Mouse (Mus musculus) stomach, embryonic 15.5 days (tissue): ENCODE measurements around the gene Lgr4. TPM values are rescaled to one million over a fixed set of nuclear protein-coding genes. Genes with fewer than 3 reads are reported as not detected.

Experiments
- ATAC-seq: fragments of 200-750 bp; cut with Nextera tagmentation; 2 replicates; pipeline ENCODE4 v1.8.0; 2017; ENCODE audit warnings: low read depth, moderate number of reproducible peaks, moderate TSS enrichment; ENCODE audit not compliant: insufficient read depth, low FRiP score
- H3K27ac ChIP-seq: fragments of 300-500 bp; sonication (generic); 2 replicates; pipeline ENCODE4 v1.5.1; 2015; ENCODE audit warnings: mild to moderate bottlenecking, inconsistent platforms
- H3K27me3 ChIP-seq: fragments of 300-500 bp; sonication (generic); replicated peaks from 2 replicates; pipeline ENCODE4 v1.6.1; 2015; ENCODE audit warnings: inconsistent platforms
- H3K36me3 ChIP-seq: fragments of 300-500 bp; sonication (generic); 2 replicates; pipeline ENCODE4 v1.6.1; 2015; ENCODE audit warnings: inconsistent platforms
- H3K4me1 ChIP-seq: fragments of 300-500 bp; sonication (generic); 2 replicates; pipeline ENCODE4 v1.6.1; 2015; ENCODE audit warnings: inconsistent platforms
- H3K4me2 ChIP-seq: fragments of 300-500 bp; sonication (generic); 2 replicates; pipeline ENCODE4 v1.6.1; 2015; ENCODE audit warnings: mild to moderate bottlenecking, inconsistent platforms
- H3K4me3 ChIP-seq: fragments of 300-500 bp; sonication (generic); replicated peaks from 2 replicates; pipeline ENCODE4 v1.5.1; 2015; ENCODE audit warnings: inconsistent platforms
- H3K9ac ChIP-seq: fragments of 300-500 bp; sonication (generic); 2 replicates; pipeline ENCODE4 v1.6.1; 2015; ENCODE audit warnings: inconsistent platforms
- H3K9me3 ChIP-seq: fragments of 300-500 bp; sonication (generic); 2 replicates; pipeline ENCODE4 v1.6.1; 2016; ENCODE audit warnings: inconsistent platforms
- WGBS: fragments of 180-500 bp; shearing (Covaris S2); methylation state at CpG from one replicate; pipeline ENCODE4 v1.1.7; 2015; 5-methylcytosine and 5-hydroxymethylcytosine counted together
- polyA plus RNA-seq: library from polyadenylated mRNA; unstranded; fragments of >200 nt; fragmentation: Nextera tagmentation; extraction: Ambion mirVana; gene quantifications from 2 replicates; pipeline ENCODE4 v1.2.1, GENCODE M21; 2015

Lgr4 gene
- polyA plus RNA-seq, 1 experiment from 2014 or later, result 26.0 TPM

DNA sequence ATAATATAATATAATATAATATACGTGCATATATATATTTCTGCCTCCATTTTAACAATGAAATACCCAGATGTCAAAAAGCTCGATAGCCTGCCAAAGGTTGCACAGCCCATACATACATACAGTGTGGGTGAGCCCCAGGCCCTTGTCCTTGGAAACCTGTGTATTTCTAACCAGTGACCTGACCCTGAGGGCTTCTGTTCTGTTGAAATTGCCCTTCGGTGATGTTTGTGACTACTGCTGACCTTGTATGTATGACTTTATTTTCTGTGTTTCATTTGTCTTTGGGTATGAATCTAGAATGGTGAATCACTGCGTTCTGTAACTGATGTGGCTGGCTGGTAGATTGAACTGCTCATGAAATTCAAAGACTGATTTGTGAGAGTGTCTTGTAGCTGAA is 49.4 kb downstream of the Lgr4 start:
- 94% methylated on average over 4 of the region's 4 CpGs for WGBS

DNA sequence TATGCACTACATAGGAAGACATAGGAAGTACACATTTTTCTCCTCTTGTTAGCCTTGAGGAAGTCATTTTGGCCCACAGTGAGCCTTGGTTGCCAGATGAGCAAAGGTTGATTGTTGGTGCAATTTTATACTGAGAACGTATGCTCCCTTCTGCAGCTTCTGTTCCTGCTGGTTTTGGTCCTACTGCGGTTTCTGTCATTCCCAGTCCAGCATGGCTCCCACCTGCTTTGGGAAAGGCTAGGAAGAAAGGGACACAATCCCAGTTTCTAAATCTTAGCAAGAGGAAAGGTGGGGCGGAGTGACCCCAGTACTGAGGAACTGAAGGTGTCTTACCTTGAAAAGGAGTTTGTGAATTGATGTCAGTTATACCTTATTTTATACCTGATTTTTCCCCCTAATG is 51.9 kb downstream of the Lgr4 start:
- Histone ChIP-seq H3K27ac (peak overlapping the region; percentile 35; the same call in 1 of the 2 replicates), H3K4me2 (0 out of 2 replicates have a peak overlapping the region, but pooled peaks have one; percentile 16), H3K36me3 (no peaks in the 10 kb centered on the region), H3K4me1 (0 out of 2 replicates have a peak, but pooled peaks cover 5% of the 10 kb centered on the region), H3K27me3 (no peaks in the 10 kb centered on the region), H3K4me3 (no peak overlapping the region), H3K9ac (no peak overlapping the region), H3K9me3 (no peaks in the 10 kb centered on the region)
- ATAC-seq, result no peak
- 79% methylated on average over 3 of the region's 3 CpGs for WGBS

More for the DNA sequence above, 49.4 kb downstream of the Lgr4 start:
- Histone ChIP-seq H3K4me1 (0 out of 2 replicates have a peak, but pooled peaks cover 5% of the 10 kb centered on the region), H3K4me2 (no peak overlapping the region), H3K27me3 (no peaks in the 10 kb centered on the region), H3K27ac (no peak overlapping the region), H3K9ac (no peak overlapping the region), H3K9me3 (no peaks in the 10 kb centered on the region), H3K36me3 (no peaks in the 10 kb centered on the region), H3K4me3 (no peak overlapping the region)
- no peak for ATAC-seq

DNA sequence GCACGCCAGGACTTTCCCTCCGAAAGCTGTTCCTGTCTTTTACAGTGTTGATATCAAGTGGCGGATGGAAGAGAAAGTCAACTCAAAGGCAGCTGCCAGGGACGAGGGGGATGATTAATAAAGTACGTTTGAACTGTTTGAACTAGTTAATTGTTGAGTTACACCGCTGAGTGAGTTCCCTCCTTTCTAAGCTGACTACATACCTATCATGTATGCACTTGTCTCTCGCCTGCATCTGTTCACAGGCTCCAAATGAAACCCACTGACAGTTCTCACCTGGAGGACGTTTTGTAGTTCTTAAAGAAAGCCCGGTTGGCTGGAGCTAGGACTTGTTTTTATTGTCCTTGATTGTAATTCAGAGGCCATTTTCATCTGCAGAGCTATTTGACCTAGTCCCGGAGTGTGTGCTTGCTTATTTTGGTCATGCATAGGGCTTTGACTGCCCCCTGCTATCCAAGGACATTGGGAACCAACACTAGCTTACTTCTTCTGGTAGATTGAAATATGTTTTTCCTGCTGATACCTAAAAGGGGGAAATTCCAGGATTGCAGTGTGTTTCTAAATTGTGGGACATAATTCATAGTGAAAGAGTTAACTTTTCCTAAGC is 52.6 kb downstream of the Lgr4 start:
- Histone ChIP-seq H3K27me3 (no peaks in the 10 kb centered on the region), H3K9me3 (no peaks in the 10 kb centered on the region), H3K36me3 (no peaks in the 10 kb centered on the region), H3K27ac (peak overlapping the region; percentile 35; the same call in 1 of the 2 replicates), H3K4me3 (no peak overlapping the region), H3K9ac (no peak overlapping the region), H3K4me1 (0 out of 2 replicates have a peak, but pooled peaks cover 5% of the 10 kb centered on the region), H3K4me2 (peak overlapping the region; percentile 16; the same call in 1 of the 2 replicates)
- ATAC-seq, result no peak
- 41% methylated on average over 10 of the region's 10 CpGs for WGBS

DNA sequence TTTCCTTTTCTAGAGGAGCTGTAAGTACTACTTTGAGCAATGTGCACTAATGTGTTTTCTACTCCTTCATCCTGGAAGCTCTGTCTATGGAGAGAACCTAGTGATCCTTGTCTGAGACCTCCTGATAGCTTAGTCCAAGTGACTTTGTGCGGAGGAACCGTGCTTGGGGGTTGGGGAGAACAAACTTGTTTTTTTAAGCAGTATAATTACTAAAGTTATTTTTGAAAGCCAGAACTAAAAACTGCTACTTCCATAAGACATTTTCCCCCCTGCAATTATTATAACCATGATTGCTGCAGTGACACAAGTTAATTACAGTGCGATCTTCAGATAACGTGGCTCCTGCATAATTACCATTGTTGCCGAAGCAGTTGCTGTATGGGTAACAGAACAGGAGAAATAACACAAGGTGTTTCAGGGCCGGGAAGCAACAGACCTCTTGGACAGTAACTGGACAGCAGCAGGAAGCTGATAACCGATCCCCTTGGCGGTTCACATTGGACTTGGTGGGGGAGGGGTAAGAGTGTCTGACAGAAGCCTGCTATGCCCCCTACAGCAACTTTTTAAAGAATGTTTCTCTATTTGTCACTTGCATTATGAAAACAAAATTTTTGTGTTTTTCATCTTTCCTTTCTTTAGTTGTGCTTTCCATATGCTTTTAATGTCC is 53.4 kb downstream of the Lgr4 start:
- Histone ChIP-seq H3K36me3 (no peaks in the 10 kb centered on the region), H3K4me2 (no peak overlapping the region), H3K27me3 (no peaks in the 10 kb centered on the region), H3K4me3 (no peak overlapping the region), H3K27ac (no peak overlapping the region), H3K4me1 (0 out of 2 replicates have a peak, but pooled peaks cover 5% of the 10 kb centered on the region), H3K9ac (no peak overlapping the region), H3K9me3 (no peaks in the 10 kb centered on the region)
- ATAC-seq, result no peak
- WGBS, result 63% methylated on average over 8 of the region's 8 CpGs

DNA sequence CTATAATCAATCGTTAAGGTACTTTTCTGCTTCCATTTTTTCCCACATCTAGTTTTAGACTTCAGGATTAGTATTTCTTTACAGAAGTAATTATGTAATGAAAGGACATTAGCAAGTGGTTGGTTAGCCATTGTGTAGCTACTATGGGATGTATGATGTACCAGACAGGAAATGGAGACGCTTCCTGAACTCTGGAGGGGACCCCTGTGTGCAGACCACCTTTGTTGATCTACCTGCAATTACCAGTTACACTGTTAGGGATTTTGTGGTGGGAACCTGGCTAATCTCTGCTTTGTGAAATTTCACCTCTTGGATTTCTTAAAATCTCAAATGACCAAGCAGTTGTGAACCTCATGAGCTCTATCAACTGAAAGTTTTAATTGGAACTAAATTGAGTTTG is 54.9 kb downstream of the Lgr4 start:
- no peak overlapping the region for H3K9ac ChIP-seq
- H3K36me3 ChIP-seq, result no peaks in the 10 kb centered on the region
- no peak for ATAC-seq
- H3K4me3 ChIP-seq, result no peak overlapping the region
- no peak overlapping the region for H3K4me2 ChIP-seq
- no peaks in the 10 kb centered on the region for H3K27me3 ChIP-seq
- H3K9me3 ChIP-seq, result no peaks in the 10 kb centered on the region
- 0 out of 2 replicates have a peak, but pooled peaks cover 5% of the 10 kb centered on the region for H3K4me1 ChIP-seq
- H3K27ac ChIP-seq, result no peak overlapping the region
- 82% methylated on average over 2 of the region's 2 CpGs for WGBS

DNA sequence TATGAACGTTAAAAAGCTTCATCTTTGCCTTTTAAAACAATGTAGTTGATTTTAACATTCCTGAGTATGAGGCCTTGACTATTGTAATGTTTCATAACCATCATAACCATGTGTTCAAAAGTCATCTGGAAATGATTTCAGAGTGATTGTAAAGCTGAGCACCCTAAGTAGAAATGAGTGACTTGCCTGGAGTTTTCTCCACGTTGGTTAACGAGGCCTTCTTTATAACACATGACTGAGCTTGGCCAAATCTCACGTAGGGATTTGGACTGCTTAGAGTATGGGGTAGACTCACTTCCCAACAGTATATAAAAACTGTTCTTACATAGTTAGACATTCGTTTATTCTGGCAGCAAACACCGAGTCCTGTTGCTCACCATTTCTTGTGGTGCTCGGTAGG is 55.5 kb downstream of the Lgr4 start:
- Histone ChIP-seq H3K4me2 (no peak overlapping the region), H3K27ac (no peak overlapping the region), H3K4me1 (0 out of 2 replicates have a peak, but pooled peaks cover 5% of the 10 kb centered on the region), H3K9me3 (no peaks in the 10 kb centered on the region), H3K9ac (no peak overlapping the region), H3K27me3 (no peaks in the 10 kb centered on the region), H3K36me3 (no peaks in the 10 kb centered on the region), H3K4me3 (no peak overlapping the region)
- WGBS, result 71% methylated on average over 7 of the region's 7 CpGs
- ATAC-seq, result no peak

DNA sequence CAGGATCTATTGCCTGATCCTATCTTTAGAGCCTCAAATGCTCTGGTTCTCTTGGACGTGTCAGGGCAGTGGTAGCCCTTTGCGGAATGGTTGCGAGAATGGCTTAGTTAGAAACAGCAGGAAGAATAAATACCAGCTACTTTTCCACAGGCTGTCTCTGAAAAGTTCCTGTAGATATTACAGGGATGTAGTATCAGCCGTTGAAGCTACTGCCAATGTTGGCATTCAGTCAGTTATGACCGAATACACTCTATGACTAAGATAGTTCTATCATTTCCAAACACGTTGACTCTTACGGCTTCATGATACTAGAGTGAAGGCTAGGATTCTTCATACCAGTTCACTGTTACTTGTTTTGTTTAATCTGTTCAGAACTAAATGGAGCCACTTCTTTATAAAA is 57.4 kb downstream of the Lgr4 start:
- Histone ChIP-seq H3K4me3 (no peak overlapping the region), H3K27ac (no peak overlapping the region), H3K9me3 (no peaks in the 10 kb centered on the region), H3K4me1 (no peaks in the 10 kb centered on the region), H3K4me2 (no peak overlapping the region), H3K27me3 (no peaks in the 10 kb centered on the region), H3K9ac (no peak overlapping the region), H3K36me3 (no peaks in the 10 kb centered on the region)
- WGBS, result 92% methylated on average over 7 of the region's 7 CpGs
- no peak for ATAC-seq

DNA sequence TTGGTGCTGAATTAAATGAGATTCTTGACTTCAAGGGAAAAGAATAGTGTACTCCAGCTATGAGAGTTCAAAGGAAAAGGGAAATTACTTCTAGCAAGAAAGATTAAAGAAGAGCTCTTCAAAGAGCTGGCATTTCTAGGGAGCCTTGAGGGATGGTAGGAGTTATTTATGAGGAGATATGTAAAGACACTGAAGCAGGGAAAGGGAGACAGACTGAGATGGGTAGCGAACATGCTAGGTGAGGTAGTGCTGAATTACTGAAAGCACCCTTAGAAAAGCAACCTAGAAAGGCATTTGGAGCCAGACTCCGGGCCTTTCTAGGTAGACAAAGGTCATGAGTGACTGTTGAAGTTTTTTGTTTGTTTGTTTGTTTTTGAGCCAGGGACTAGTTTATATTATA is 58.7 kb downstream of the Lgr4 start:
- Histone ChIP-seq H3K9me3 (no peaks in the 10 kb centered on the region), H3K36me3 (no peaks in the 10 kb centered on the region), H3K4me1 (no peaks in the 10 kb centered on the region), H3K4me2 (no peak overlapping the region), H3K27ac (no peak overlapping the region), H3K27me3 (no peaks in the 10 kb centered on the region), H3K9ac (no peak overlapping the region), H3K4me3 (no peak overlapping the region)
- WGBS, result 90% methylated on average over 2 of the region's 2 CpGs
- ATAC-seq, result no peak

DNA sequence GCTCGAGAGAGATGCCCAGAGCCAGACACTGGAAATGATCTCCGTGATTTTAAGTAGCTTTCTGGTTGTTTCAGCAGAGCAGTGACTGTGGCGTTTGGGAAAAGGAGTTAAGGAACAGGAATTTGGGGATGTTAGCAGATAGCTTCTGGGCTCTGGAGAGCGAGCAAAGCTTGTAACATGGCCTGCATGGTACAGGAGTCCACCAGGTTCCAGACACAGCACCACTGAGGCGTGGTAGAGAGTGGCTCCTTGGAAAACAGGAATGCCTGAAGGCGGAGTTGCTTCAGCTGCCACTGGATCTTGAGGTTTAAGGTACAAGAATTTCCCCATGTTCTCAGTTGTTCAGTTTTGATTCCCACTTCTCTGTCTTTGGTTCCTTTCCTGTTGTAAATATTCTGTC is 59.9 kb downstream of the Lgr4 start:
- ATAC-seq, result no peak
- H3K4me1 ChIP-seq, result no peaks in the 10 kb centered on the region
- H3K4me3 ChIP-seq, result no peak overlapping the region
- H3K4me2 ChIP-seq, result no peak overlapping the region
- H3K27ac ChIP-seq, result no peak overlapping the region
- no peaks in the 10 kb centered on the region for H3K36me3 ChIP-seq
- H3K9ac ChIP-seq, result no peak overlapping the region
- H3K27me3 ChIP-seq, result no peaks in the 10 kb centered on the region
- 88% methylated on average over 6 of the region's 6 CpGs for WGBS
- H3K9me3 ChIP-seq, result no peaks in the 10 kb centered on the region

DNA sequence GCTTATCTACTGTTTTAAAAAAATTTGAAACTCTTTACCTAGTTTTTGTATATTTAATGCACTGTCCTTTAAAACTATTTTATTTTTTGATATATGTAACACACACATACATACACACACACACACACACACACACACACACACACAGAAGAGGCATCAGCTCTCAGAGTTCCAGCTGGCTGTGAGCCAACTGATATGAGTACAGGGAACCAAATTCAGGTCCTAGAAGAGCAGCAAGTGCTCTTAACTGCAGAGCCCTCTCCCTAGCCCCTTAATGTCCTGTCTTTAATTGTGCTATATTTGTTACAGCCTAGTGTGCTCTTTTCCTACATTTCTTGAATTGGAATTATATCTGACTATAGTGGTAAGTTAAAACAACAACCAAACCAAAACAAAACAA is 61.8 kb downstream of the Lgr4 start:
- Histone ChIP-seq H3K4me3 (no peak overlapping the region), H3K9ac (no peak overlapping the region), H3K36me3 (no peaks in the 10 kb centered on the region), H3K27me3 (no peaks in the 10 kb centered on the region), H3K4me2 (no peak overlapping the region), H3K4me1 (0 out of 2 replicates have a peak, but pooled peaks cover 5% of the 10 kb centered on the region), H3K27ac (no peak overlapping the region), H3K9me3 (no peaks in the 10 kb centered on the region)
- ATAC-seq, result no peak

DNA sequence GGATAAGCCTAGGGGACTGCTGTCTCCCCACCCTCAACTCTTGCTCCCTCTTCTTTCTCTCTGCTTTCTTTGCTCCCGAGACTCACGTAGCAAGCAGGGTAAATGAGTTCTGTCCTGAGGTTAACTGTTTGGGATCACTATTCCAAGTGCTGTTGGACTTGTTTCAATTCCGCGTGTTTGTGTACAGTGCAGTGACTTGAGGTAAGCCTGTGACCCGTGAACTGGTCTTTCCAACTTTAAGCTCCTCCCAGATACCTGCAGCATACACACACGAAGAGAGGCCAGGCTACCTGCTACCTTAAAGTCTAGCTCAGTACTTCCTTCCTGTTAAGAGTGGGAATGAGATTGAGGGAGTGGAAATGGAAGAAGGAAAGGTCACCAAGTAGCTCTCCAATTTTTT is 66.0 kb downstream of the Lgr4 start:
- Histone ChIP-seq H3K36me3 (no peaks in the 10 kb centered on the region), H3K4me1 (peaks cover 24% of the 10 kb centered on the region; the same call in 1 of the 2 replicates), H3K4me3 (no peak overlapping the region), H3K27me3 (no peaks in the 10 kb centered on the region), H3K27ac (no peak overlapping the region), H3K4me2 (no peak overlapping the region), H3K9me3 (no peaks in the 10 kb centered on the region), H3K9ac (no peak overlapping the region)
- ATAC-seq, result no peak
- WGBS, result 66% methylated on average over 6 of the region's 6 CpGs

DNA sequence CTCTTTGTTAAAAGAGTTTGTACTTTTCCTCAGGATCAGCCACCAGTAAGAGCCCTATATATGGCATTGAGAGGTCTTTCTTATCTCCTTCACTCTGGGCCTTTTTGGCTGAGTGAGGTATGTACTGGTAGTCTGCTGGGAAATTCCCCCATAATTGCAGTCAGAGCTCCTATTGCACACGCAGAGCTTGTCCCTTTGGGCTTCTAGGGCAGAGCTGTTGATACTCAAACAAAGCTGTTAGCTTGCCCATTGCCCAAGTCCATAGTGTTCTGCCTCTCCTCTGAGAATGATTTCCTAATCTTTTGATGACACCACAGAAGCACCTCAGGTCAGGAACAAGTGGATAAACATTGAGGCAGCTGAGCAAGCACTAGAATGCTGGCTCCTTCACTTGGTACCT is 67.5 kb downstream of the Lgr4 start:
- Histone ChIP-seq H3K4me1 (peaks cover 33% of the 10 kb centered on the region; the same call in 1 of the 2 replicates), H3K27me3 (no peaks in the 10 kb centered on the region), H3K4me2 (no peak overlapping the region), H3K9ac (no peak overlapping the region), H3K27ac (no peak overlapping the region), H3K4me3 (no peak overlapping the region), H3K9me3 (no peaks in the 10 kb centered on the region), H3K36me3 (no peaks in the 10 kb centered on the region)
- no peak; the same call in 1 of the 2 replicates for ATAC-seq
- 59% methylated on average over 1 of the region's 1 CpGs for WGBS
